Mouse (Mus musculus): ENCODE data around the gene Vmn1r89. TPM values are rescaled to one million over a fixed set of nuclear protein-coding genes. Genes with fewer than 3 reads are reported as not detected.

The Vmn1r89 gene
- not detected in 2 replicates for polyA plus RNA-seq (2012; rRNA removed)

- H3K4me1 ChIP-seq (ENCODE audit: control insufficient read depth, insufficient read depth, low read length), result no peaks in the 10 kb centered on the region
- H3K4me3 ChIP-seq (replicated peaks; ENCODE audit: extremely low read depth, low read depth, low read length), result no peak within 1 kb of the TSS
- DNase-seq, result no peak
- TF ChIP-seq POLR2A (IDR thresholded peaks at IDR 0.05; ENCODE audit: borderline replicate concordance, extremely low read depth, low read depth, low read length) (no peak), CTCF (IDR thresholded peaks at IDR 0.05; ENCODE audit: insufficient read depth, low read length) (no peak)
Measured at GRCm38 (mm10) chr7:13212720-13213119, at the start of gene Vmn1r89. Gene Vmn1r89 (plus strand): TSS chr7:13213020.

GRCm38 (mm10) chr7:13260746-13261700, 48.2 kb downstream of the Vmn1r89 start:
- TF ChIP-seq POLR2A (IDR thresholded peaks at IDR 0.05; ENCODE audit: borderline replicate concordance, extremely low read depth, low read depth, low read length), result no peak
- no peak for TF ChIP-seq CTCF (IDR thresholded peaks at IDR 0.05; ENCODE audit: insufficient read depth, low read length)
- 48% methylated on average over 50 of the region's 50 CpGs for WGBS
- Histone ChIP-seq H3K4me1 (ENCODE audit: control insufficient read depth, insufficient read depth, low read length) (no peaks in the 10 kb centered on the region), H3K4me3 (replicated peaks; ENCODE audit: extremely low read depth, low read depth, low read length) (no peak overlapping the region)
- no peak for DNase-seq

- Histone ChIP-seq H3K4me1 (ENCODE audit: control insufficient read depth, insufficient read depth, low read length) (no peaks in the 10 kb centered on the region), H3K4me3 (replicated peaks; ENCODE audit: extremely low read depth, low read depth, low read length) (no peak overlapping the region)
- no peak for TF ChIP-seq CTCF (IDR thresholded peaks at IDR 0.05; ENCODE audit: insufficient read depth, low read length)
- TF ChIP-seq POLR2A (IDR thresholded peaks at IDR 0.05; ENCODE audit: borderline replicate concordance, extremely low read depth, low read depth, low read length), result no peak
- WGBS, result 83% methylated on average over 5 of the region's 5 CpGs
- no peak for DNase-seq
Measured at GRCm38 (mm10) chr7:13263851-13264250, 51.0 kb downstream of the Vmn1r89 start.

- Histone ChIP-seq H3K4me1 (ENCODE audit: control insufficient read depth, insufficient read depth, low read length) (no peaks in the 10 kb centered on the region; the same call in 1 of the 2 replicates), H3K4me3 (replicated peaks; ENCODE audit: extremely low read depth, low read depth, low read length) (no peak overlapping the region)
- no peak for TF ChIP-seq POLR2A (IDR thresholded peaks at IDR 0.05; ENCODE audit: borderline replicate concordance, extremely low read depth, low read depth, low read length)
- TF ChIP-seq CTCF (IDR thresholded peaks at IDR 0.05; ENCODE audit: insufficient read depth, low read length), result no peak
- no peak for DNase-seq
- WGBS, result 49% methylated on average over 2 of the region's 2 CpGs
Measured at GRCm38 (mm10) chr7:13264396-13264795, 51.6 kb downstream of the Vmn1r89 start.

- Histone ChIP-seq H3K4me3 (replicated peaks; ENCODE audit: extremely low read depth, low read depth, low read length) (no peak overlapping the region), H3K4me1 (ENCODE audit: control insufficient read depth, insufficient read depth, low read length) (no peaks in the 10 kb centered on the region; the same call in 1 of the 2 replicates)
- WGBS, result 56% methylated on average over 4 of the region's 4 CpGs
- no peak for DNase-seq
- TF ChIP-seq POLR2A (IDR thresholded peaks at IDR 0.05; ENCODE audit: borderline replicate concordance, extremely low read depth, low read depth, low read length) (no peak), CTCF (IDR thresholded peaks at IDR 0.05; ENCODE audit: insufficient read depth, low read length) (no peak)
Measured at GRCm38 (mm10) chr7:13268749-13269260, 56.0 kb downstream of the Vmn1r89 start.

GRCm38 (mm10) chr7:13269394-13269793, 56.6 kb downstream of the Vmn1r89 start:
- no peaks in the 10 kb centered on the region; the same call in 1 of the 2 replicates for H3K4me1 ChIP-seq (ENCODE audit: control insufficient read depth, insufficient read depth, low read length)

More at GRCm38 (mm10) chr7:13269394-13269793, 56.6 kb downstream of the Vmn1r89 start:
- 64% methylated on average over 11 of the region's 11 CpGs for WGBS
- TF ChIP-seq CTCF (IDR thresholded peaks at IDR 0.05; ENCODE audit: insufficient read depth, low read length), result no peak
- TF ChIP-seq POLR2A (IDR thresholded peaks at IDR 0.05; ENCODE audit: borderline replicate concordance, extremely low read depth, low read depth, low read length), result no peak
- no peak overlapping the region for H3K4me3 ChIP-seq (replicated peaks; ENCODE audit: extremely low read depth, low read depth, low read length)
- no peak for DNase-seq

Other genes starting within 250 kb of the Vmn1r89 start
- 6.1 and 6.8 TPM in 2 replicates for gene Zfp324, start 247.2 kb upstream of the Vmn1r89 start, polyA plus RNA-seq (2012; rRNA removed)
- 5.3 and 7.4 TPM in 2 replicates for gene Zfp446, start 235.2 kb upstream of the Vmn1r89 start, polyA plus RNA-seq (2012; rRNA removed)
- gene Slc27a5, start 214.8 kb upstream of the Vmn1r89 start, polyA plus RNA-seq (2012; rRNA removed), result 0.20 and 0.75 TPM in 2 replicates
- 170 and 214 TPM in 2 replicates for gene Trim28, start 213.9 kb upstream of the Vmn1r89 start, polyA plus RNA-seq (2012; rRNA removed)
- 23.5 and 30.7 TPM in 2 replicates for gene Zbtb45, start 203.0 kb upstream of the Vmn1r89 start, polyA plus RNA-seq (2012; rRNA removed)
- 68.5 and 93.5 TPM in 2 replicates for gene Chmp2a, start 178.2 kb upstream of the Vmn1r89 start, polyA plus RNA-seq (2012; rRNA removed)
- gene Ube2m, start 174.7 kb upstream of the Vmn1r89 start, polyA plus RNA-seq (2012; rRNA removed), result 82.5 and 143 TPM in 2 replicates
- gene Mzf1, start 158.3 kb upstream of the Vmn1r89 start, polyA plus RNA-seq (2012; rRNA removed), result 2.3 and 2.5 TPM in 2 replicates
- gene Vmn1r85, start 117.8 kb upstream of the Vmn1r89 start, polyA plus RNA-seq (2012; rRNA removed), result not detected in 2 replicates
- not detected in 2 replicates for gene Vmn1r86, start 93.1 kb upstream of the Vmn1r89 start, polyA plus RNA-seq (2012; rRNA removed)
- not detected in 2 replicates for gene Vmn1r87, start 72.9 kb upstream of the Vmn1r89 start, polyA plus RNA-seq (2012; rRNA removed)
- gene Vmn1r88, start 53.5 kb upstream of the Vmn1r89 start, polyA plus RNA-seq (2012; rRNA removed), result not detected in 2 replicates
- 4.4 and 4.7 TPM in 2 replicates for gene Lig1, start 64.3 kb downstream of the Vmn1r89 start, polyA plus RNA-seq (2012; rRNA removed)
- gene Zswim9, start 65.7 kb downstream of the Vmn1r89 start, polyA plus RNA-seq (2012; rRNA removed), result 5.3 and 6.0 TPM in 2 replicates
- 0.05 and 0.12 TPM in 2 replicates for gene Pla2g4c, start 111.6 kb downstream of the Vmn1r89 start, polyA plus RNA-seq (2012; rRNA removed)
- gene Cabp5, start 185.1 kb downstream of the Vmn1r89 start, polyA plus RNA-seq (2012; rRNA removed), result not detected in 2 replicates
- not detected in 2 replicates for gene Bsph1, start 237.8 kb downstream of the Vmn1r89 start, polyA plus RNA-seq (2012; rRNA removed)

Data from lung, adult 2 months (tissue).